Mouse (Mus musculus) G1E-ER4 (cell line): ENCODE data around the gene Arf6. TPM values are rescaled to one million over a fixed set of nuclear protein-coding genes. Genes with fewer than 3 reads are reported as not detected.

ENCODE experiments used
- GATA1 ChIP-seq: IDR thresholded peaks from one replicate; pipeline ENCODE4 v1.8.0; 2012; ENCODE audit warnings: low read length, inconsistent platforms
- polyA plus RNA-seq: library from polyadenylated mRNA; stranded (reverse); fragments of >175 nt; gene quantifications from 2 replicates; pipeline ENCODE4 v1.2.3, GENCODE M21; 2012

Gene Arf6
- 237 and 265 TPM in 2 replicates for polyA plus RNA-seq

GRCm38 (mm10) chr12:69371854-69372671, at the start of gene Arf6, which contains the start of gene Gm9887:
Arf6 (plus strand) TSS chr12:69372150.
Gm9887 (minus strand) TSS chr12:69372458.
- no peak for TF ChIP-seq GATA1

GRCm38 (mm10) chr12:69331187-69331586, 40.8 kb upstream of the Arf6 start:
- TF ChIP-seq GATA1 = no peak

GRCm38 (mm10) chr12:69332147-69332546, 39.8 kb upstream of the Arf6 start:
- TF ChIP-seq GATA1 = no peak

- TF ChIP-seq GATA1 = no peak
Observed at GRCm38 (mm10) chr12:69333547-69333946, 38.4 kb upstream of the Arf6 start.

GRCm38 (mm10) chr12:69349928-69350327, 22.0 kb upstream of the Arf6 start:
- TF ChIP-seq GATA1 = no peak

- no peak for TF ChIP-seq GATA1
Observed at GRCm38 (mm10) chr12:69351685-69352084, 20.3 kb upstream of the Arf6 start.

GRCm38 (mm10) chr12:69356546-69357299, 15.2 kb upstream of the Arf6 start, which contains the start of gene Nemf:
Nemf (minus strand) TSS chr12:69357165.
- TF ChIP-seq GATA1 = no peak

- TF ChIP-seq GATA1 = no peak
Observed at GRCm38 (mm10) chr12:69357300-69357646, 14.7 kb upstream of the Arf6 start.

- no peak for TF ChIP-seq GATA1
Observed at GRCm38 (mm10) chr12:69360655-69360996, 11.3 kb upstream of the Arf6 start.

GRCm38 (mm10) chr12:69361919-69362318, 10.0 kb upstream of the Arf6 start:
- TF ChIP-seq GATA1 = no peak

- no peak for TF ChIP-seq GATA1
Observed at GRCm38 (mm10) chr12:69362388-69362787, 9.6 kb upstream of the Arf6 start.

GRCm38 (mm10) chr12:69363899-69364762, 7.8 kb upstream of the Arf6 start:
- no peak for TF ChIP-seq GATA1

GRCm38 (mm10) chr12:69365757-69366156, 6.2 kb upstream of the Arf6 start:
- no peak for TF ChIP-seq GATA1

- no peak for TF ChIP-seq GATA1
Observed at GRCm38 (mm10) chr12:69366424-69366823, 5.5 kb upstream of the Arf6 start.

- no peak for TF ChIP-seq GATA1
Observed at GRCm38 (mm10) chr12:69367557-69367956, 4.4 kb upstream of the Arf6 start.

GRCm38 (mm10) chr12:69370936-69371335, 1.0 kb upstream of the Arf6 start:
- TF ChIP-seq GATA1 = no peak
